Mouse (Mus musculus): ENCODE results near the gene Chmp4b.
A peak's percentile ranks its signal among the peaks of the same experiment; 100 is the strongest.

Chmp4b gene

GRCm38 (mm10) chr2:154642005-154642459, 9.5 kb upstream of the Chmp4b start:
- DNase-seq (ENCODE audit: low spot score) = no peak

GRCm38 (mm10) chr2:154642712-154643385, 8.7 kb upstream of the Chmp4b start:
- no peak for DNase-seq (ENCODE audit: low spot score)

GRCm38 (mm10) chr2:154646634-154647033, 4.9 kb upstream of the Chmp4b start:
- DNase-seq (ENCODE audit: low spot score) = no peak

GRCm38 (mm10) chr2:154648086-154648485, 3.4 kb upstream of the Chmp4b start:
- peak; percentile 26 for DNase-seq (ENCODE audit: low spot score)

- no peak for DNase-seq (ENCODE audit: low spot score)
Measured at GRCm38 (mm10) chr2:154650404-154650803, 1.1 kb upstream of the Chmp4b start.

GRCm38 (mm10) chr2:154654976-154655375, 3.5 kb downstream of the Chmp4b start:
- DNase-seq (ENCODE audit: low spot score) = no peak

DNA sequence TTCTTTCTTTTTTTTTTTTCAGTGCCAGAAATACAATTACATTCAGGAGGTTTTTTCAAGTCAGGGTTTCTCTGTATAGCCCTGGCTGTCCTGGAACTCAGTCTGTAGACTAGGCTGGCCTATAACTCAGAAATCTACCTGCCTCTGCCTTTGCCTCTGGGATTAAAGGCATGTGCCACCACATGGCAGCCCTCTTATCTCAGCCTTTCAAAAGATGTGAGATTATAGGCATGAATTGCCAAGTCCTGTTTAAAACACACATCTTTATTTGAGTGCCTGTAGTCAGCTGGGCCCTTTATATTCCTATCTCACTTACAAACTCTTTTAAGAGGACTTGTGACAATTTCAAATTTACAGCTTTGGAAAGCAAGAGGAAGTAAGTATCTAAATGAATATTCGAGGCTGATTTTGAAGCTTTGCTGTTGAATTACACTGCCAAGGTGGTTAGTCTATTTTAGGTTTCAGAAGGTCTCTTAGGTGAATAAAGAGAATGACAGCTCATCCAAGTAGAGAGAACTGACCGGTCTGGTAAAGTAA, 4.4 kb downstream of the Chmp4b start:
- DNase-seq (ENCODE audit: low spot score) = no peak

DNA sequence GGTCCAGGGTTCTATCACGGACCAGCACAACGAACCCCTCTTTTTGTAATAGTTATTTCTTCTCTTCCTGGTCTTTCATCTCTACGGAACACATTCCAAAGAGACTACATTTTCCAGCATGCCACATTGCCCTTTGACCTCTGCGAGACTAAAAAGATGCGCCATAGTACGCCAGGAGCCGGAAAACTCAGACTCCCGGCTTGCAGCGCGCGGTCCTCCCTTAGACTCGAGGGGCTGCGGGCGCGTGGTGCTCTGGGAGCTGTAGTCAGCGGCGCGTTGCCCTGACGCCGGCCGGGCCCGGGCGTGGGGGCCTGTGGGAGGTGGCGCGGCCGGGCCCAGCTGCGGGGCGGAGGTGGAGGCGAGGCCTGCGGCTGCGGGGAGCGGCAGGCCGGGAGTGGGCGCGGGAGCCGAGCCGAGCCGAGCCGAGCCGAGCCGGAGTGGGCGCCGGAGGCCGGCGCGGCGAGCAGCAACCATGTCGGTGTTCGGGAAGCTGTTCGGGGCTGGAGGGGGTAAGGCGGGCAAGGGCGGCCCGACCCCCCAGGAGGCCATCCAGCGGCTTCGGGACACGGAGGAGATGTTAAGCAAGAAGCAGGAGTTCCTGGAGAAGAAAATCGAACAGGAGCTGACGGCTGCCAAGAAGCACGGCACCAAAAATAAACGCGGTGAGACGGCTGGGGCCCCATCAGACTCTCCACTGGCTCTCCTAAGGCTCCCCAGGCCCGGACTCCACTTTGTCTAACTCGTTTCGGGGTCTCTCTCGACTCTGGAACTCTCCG, 5.4 kb downstream of the Chmp4b start:
- peak; percentile 99 for DNase-seq (ENCODE audit: low spot score)

GRCm38 (mm10) chr2:154657486-154658237, 6.2 kb downstream of the Chmp4b start:
- DNase-seq (ENCODE audit: low spot score) = peak; percentile 89

- DNase-seq (ENCODE audit: low spot score) = no peak
Measured at GRCm38 (mm10) chr2:154659070-154659469, 7.6 kb downstream of the Chmp4b start.

GRCm38 (mm10) chr2:154659531-154660074, 8.1 kb downstream of the Chmp4b start:
- peak; percentile 26 for DNase-seq (ENCODE audit: low spot score)

DNA sequence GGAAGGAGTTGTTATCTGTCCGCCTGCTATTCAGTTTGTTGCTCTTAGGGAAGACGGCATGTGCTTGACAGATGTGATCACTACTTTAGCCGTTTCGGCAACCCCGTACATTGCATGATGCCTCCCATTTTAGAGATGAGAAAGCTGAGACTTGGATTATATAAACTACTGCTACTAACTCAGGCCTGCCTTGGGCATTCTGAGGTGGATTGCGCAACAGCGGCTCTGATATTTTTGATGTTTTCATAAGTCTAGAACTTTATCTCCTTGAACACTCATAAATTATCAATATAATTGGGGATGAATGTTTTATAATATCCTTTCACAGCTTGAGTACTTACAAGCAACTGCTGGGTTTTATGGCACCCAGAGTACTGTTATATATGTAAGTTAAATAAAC, 17.2 kb downstream of the Chmp4b start:
- no peak for DNase-seq (ENCODE audit: low spot score)

GRCm38 (mm10) chr2:154670106-154670505, 18.6 kb downstream of the Chmp4b start:
- no peak for DNase-seq (ENCODE audit: low spot score)

GRCm38 (mm10) chr2:154670741-154671140, 19.2 kb downstream of the Chmp4b start:
- DNase-seq (ENCODE audit: low spot score) = no peak

- no peak for DNase-seq (ENCODE audit: low spot score)
Measured at GRCm38 (mm10) chr2:154674008-154674407, 22.5 kb downstream of the Chmp4b start.

- peak; percentile 32 for DNase-seq (ENCODE audit: low spot score)
Measured at GRCm38 (mm10) chr2:154676653-154677609, 25.4 kb downstream of the Chmp4b start.

DNA sequence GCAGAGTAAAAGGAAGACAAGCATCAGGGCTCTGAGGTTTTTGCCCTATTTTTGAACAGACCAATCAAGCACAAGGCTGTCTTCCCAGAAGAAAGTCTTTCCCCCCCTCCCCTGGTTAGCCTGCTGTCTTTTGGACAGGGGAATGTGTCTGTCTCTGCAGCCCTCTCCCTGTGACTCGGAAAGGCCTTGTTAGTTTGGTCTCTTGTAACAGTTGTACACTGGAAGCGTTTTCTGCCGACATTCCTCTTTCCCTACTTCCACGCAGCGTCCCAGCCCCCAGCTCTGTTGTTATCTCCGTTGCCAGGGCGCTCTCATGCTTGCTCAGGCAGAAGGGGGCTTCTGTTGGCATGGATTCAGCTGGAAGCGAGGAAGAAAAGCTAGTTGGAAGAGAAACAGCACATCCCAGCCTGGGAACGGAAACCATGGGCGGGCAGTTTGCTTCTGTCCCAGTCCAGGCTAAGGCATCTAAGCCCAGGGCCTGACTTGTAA, 26.2 kb downstream of the Chmp4b start:
- DNase-seq (ENCODE audit: low spot score) = no peak

DNA sequence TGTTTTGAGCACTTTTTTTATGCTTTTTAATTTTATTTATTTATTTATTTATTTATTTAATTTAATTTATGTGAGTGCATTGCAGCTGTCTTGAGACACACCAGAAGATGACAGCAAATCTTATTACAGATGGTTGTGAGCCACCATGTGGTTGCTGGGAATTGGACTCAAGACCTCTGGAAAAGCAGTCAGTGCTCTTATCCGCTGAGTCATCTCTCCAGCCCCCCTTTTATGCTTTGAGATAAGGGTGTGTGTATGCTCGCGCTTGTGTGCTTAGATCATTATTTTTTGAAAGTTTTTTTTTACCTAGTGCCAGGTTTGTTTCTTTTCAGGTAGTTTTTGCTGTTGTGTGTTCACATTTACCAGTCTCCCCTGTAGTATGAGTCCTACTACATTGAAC, 27.5 kb downstream of the Chmp4b start:
- DNase-seq (ENCODE audit: low spot score) = no peak

- DNase-seq (ENCODE audit: low spot score) = no peak
Measured at GRCm38 (mm10) chr2:154680337-154680736, 28.8 kb downstream of the Chmp4b start.

DNA sequence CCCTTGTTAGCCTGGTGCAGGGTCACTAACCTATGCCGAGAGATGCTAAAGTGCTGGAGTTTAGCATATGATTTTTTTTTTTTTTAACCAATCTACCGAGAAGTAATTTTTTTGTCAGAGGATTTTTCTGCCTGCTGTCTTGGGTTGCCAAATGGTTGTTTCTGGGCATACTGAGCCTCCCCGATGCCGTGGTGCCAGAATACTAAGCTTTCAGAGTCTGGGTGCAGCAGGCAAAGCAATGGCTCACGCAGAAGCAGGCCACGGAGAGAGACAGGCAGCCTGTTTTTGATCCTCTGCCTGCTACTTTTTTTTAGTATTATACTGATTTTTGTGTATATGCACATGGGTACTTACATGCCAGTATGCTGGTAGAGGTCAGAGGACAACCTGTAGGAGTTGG, 29.4 kb downstream of the Chmp4b start:
- no peak for DNase-seq (ENCODE audit: low spot score)

GRCm38 (mm10) chr2:154682712-154683111, 31.2 kb downstream of the Chmp4b start:
- no peak for DNase-seq (ENCODE audit: low spot score)

Data from T-cell, adult 2 months (primary cell).